Mouse (Mus musculus): ENCODE measurements around the gene Inhbc. TPM values are rescaled to one million over a fixed set of nuclear protein-coding genes. Genes with fewer than 3 reads are reported as not detected.

Inhbc gene
- total RNA-seq, 1 experiment from 2014 or later = not detected

Other genes with a start within 250 kb of the Inhbc start
- gene Os9, start 249.3 kb downstream of the Inhbc start, total RNA-seq (2021) = 139 and 150 TPM in 2 replicates
- gene B4galnt1, start 205.2 kb downstream of the Inhbc start, total RNA-seq (2021) = 6.8 and 8.5 TPM in 2 replicates
- gene Slc26a10, start 189.8 kb downstream of the Inhbc start, total RNA-seq (2021) = 3.2 and 6.0 TPM in 2 replicates
- gene Arhgef25, start 180.3 kb downstream of the Inhbc start, total RNA-seq (2021) = 27.9 and 28.7 TPM in 2 replicates
- gene Dtx3, start 174.7 kb downstream of the Inhbc start, total RNA-seq (2021) = 89.7 and 96.8 TPM in 2 replicates
- 38.4 and 48.8 TPM in 2 replicates for gene Pip4k2c, start 158.8 kb downstream of the Inhbc start, total RNA-seq (2021)
- 8.6 and 13.1 TPM in 2 replicates for gene Kif5a, start 107.1 kb downstream of the Inhbc start, total RNA-seq (2021)
- 159 and 197 TPM in 2 replicates for gene Dctn2, start 104.1 kb downstream of the Inhbc start, total RNA-seq (2021)
- 73.2 and 73.3 TPM in 2 replicates for gene Mbd6, start 81.4 kb downstream of the Inhbc start, total RNA-seq (2021)
- 110 and 135 TPM in 2 replicates for gene Mars, start 58.6 kb downstream of the Inhbc start, total RNA-seq (2021)
- gene Arhgap9, start 48.5 kb downstream of the Inhbc start, total RNA-seq (2021) = 1.1 and 1.6 TPM in 2 replicates
- 2.6 and 4.8 TPM in 2 replicates for gene Gli1, start 28.5 kb downstream of the Inhbc start, total RNA-seq (2021)
- not detected in 2 replicates for gene Inhbe, start 16.0 kb downstream of the Inhbc start, total RNA-seq (2021)
- gene R3hdm2, start 9.9 kb upstream of the Inhbc start, total RNA-seq (2021) = 122 and 149 TPM in 2 replicates
- gene Stac3, start 131.3 kb upstream of the Inhbc start, total RNA-seq (2021) = 2.8 and 4.9 TPM in 2 replicates
- gene Ndufa4l2, start 144.5 kb upstream of the Inhbc start, total RNA-seq (2021) = 43.2 and 50.0 TPM in 2 replicates
- gene Shmt2, start 152.0 kb upstream of the Inhbc start, total RNA-seq (2021) = 56.3 and 61.1 TPM in 2 replicates
- gene Nxph4, start 164.1 kb upstream of the Inhbc start, total RNA-seq (2021) = 8.3 and 10.0 TPM in 2 replicates

All from adrenal gland, postnatal 25 days (tissue).